Mouse (Mus musculus) skeletal muscle tissue, adult 2 months (tissue): ENCODE measurements around the gene Vps52.

ENCODE experiments used
- DNase-seq: peaks from one replicate; pipeline ENCODE4 v3.0.0-alpha.2; 2012; ENCODE audit warnings: low read depth, low spot score

Vps52 gene

GRCm38 (mm10) chr17:33920282-33921097, 35.1 kb upstream of the Vps52 start:
- DNase-seq = no peak

GRCm38 (mm10) chr17:33921361-33921760, 34.3 kb upstream of the Vps52 start:
- DNase-seq = no peak

- no peak for DNase-seq
Observed at GRCm38 (mm10) chr17:33924577-33925283, 30.9 kb upstream of the Vps52 start.

- DNase-seq = no peak
Observed at GRCm38 (mm10) chr17:33925406-33926116, 30.1 kb upstream of the Vps52 start.

GRCm38 (mm10) chr17:33926207-33926932, 29.2 kb upstream of the Vps52 start:
- DNase-seq = no peak

- DNase-seq = no peak
Observed at GRCm38 (mm10) chr17:33928251-33928947, 27.2 kb upstream of the Vps52 start.

- peak; percentile 82 for DNase-seq
Observed at GRCm38 (mm10) chr17:33929371-33930279, 26.0 kb upstream of the Vps52 start, which contains the start of gene Rgl2. Gene Rgl2, plus strand, starts transcription at chr17:33929543.

- DNase-seq = no peak
Observed at GRCm38 (mm10) chr17:33930280-33931158, 25.1 kb upstream of the Vps52 start.

GRCm38 (mm10) chr17:33931159-33931866, 24.3 kb upstream of the Vps52 start:
- DNase-seq = no peak

GRCm38 (mm10) chr17:33931947-33932346, 23.7 kb upstream of the Vps52 start:
- DNase-seq = no peak

- DNase-seq = no peak
Observed at GRCm38 (mm10) chr17:33932448-33932847, 23.2 kb upstream of the Vps52 start.

- DNase-seq = no peak
Observed at GRCm38 (mm10) chr17:33932970-33933369, 22.6 kb upstream of the Vps52 start.

GRCm38 (mm10) chr17:33935422-33936055, 20.1 kb upstream of the Vps52 start:
- no peak for DNase-seq

- no peak for DNase-seq
Observed at GRCm38 (mm10) chr17:33936993-33937392, 18.6 kb upstream of the Vps52 start.

- no peak for DNase-seq
Observed at GRCm38 (mm10) chr17:33938783-33939182, 16.8 kb upstream of the Vps52 start.

- DNase-seq = peak; percentile 76
Observed at GRCm38 (mm10) chr17:33940206-33940805, 15.3 kb upstream of the Vps52 start, which contains the start of the genes Pfdn6 and Wdr46. Gene Pfdn6, minus strand, starts transcription at chr17:33940343. Gene Wdr46, plus strand, starts transcription at chr17:33940660.

GRCm38 (mm10) chr17:33940981-33941380, 14.6 kb upstream of the Vps52 start:
- no peak for DNase-seq
